16 mouse cellular contexts compared by ENCODE assay signal in the genomic region with DNA sequence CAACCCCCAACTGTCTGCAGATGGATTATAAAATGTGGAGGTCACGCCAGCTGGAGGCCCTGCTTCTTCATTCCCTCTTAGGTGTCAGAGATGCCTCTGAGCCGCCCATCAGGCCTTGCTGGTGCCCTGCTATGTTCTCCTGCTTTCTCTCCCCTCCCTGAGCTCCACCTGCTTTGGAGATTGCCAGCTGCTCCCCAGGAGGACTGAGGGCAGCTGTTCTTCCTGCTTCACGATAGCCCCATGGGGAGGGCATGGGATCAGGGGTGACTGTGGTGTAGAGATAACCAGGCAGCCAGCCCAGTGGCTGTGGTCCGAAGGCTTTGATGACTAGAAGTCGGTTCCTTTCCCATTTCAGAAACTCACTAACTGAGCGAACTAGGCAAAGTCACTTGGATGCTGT. TPM values are rescaled to one million over a fixed set of nuclear protein-coding genes. Genes with fewer than 3 reads are reported as not detected.
DNase-seq lines count a peak whose midpoint lies in the region; ATAC-seq and TF ChIP-seq lines count a peak whose summit lies in the region.
"Had no signal": no experiment of that assay in that cellular context is flagged by ENCODE, and none has a peak within 500 bp of the region (broad histone marks: within the 10 kb centered on the region; RNA-seq: fewer than 3 reads in every experiment).

No protein-coding gene starts in this region.

- TF ChIP-seq CTCF in C2C12 (IDR thresholded peaks at IDR 0.05; ENCODE audit: control insufficient read depth, insufficient read depth, insufficient read length), result no peak

- no peaks in the 10 kb centered on the region for H3K79me3 ChIP-seq in C2C12 (ENCODE audit: low read depth)

- H3K79me2 ChIP-seq in C2C12 (ENCODE audit: control insufficient read depth, insufficient read depth), result no peaks in the 10 kb centered on the region

- no peak overlapping the region for H3K4me3 ChIP-seq in C2C12 (ENCODE audit: insufficient read depth, poor library complexity, severe bottlenecking)
- H3K4me3 ChIP-seq in megakaryocyte, embryonic 14.5 days (replicated peaks), result peak overlapping the region; percentile 55
- H3K4me3 ChIP-seq: neural tube, embryonic 13.5 days had no signal

- peak; percentile 80 for ATAC-seq in erythroid progenitor cell, adult 5-6 weeks (replicated peaks; ENCODE audit: low FRiP score, poor library complexity, severe bottlenecking)
- ATAC-seq: forebrain, embryonic 14.5 days; hindbrain, postnatal 0 days had no signal

- H3K4me1 ChIP-seq in megakaryocyte, embryonic 14.5 days, result peaks cover 66% of the 10 kb centered on the region
- H3K4me1 ChIP-seq: neural tube, embryonic 13.5 days had no signal

- no peaks in the 10 kb centered on the region for H3K36me3 ChIP-seq in C2C12 (ENCODE audit: control insufficient read depth, insufficient read depth)
- no peaks in the 10 kb centered on the region for H3K36me3 ChIP-seq in megakaryocyte, embryonic 14.5 days (replicated peaks; ENCODE audit: low read length)
- H3K36me3 ChIP-seq: neural tube, embryonic 13.5 days had no signal

- DNase-seq in heart, adult 11 months, result peak; percentile 50
- DNase-seq in heart, postnatal 14 days, result no peak
- DNase-seq in embryo, embryonic 9.5 days (ENCODE audit: extremely low spot score), result no peak
- no peak for DNase-seq in adrenal gland, adult (ENCODE audit: inconsistent age in 2 of 2, low spot score in 1 of 2)
- DNase-seq in thymus, postnatal 0 days (ENCODE audit: low spot score), result no peak
- DNase-seq: adrenal gland, postnatal 14 days; cerebellum, postnatal 14 days; left cerebral cortex, postnatal 4 days; right cerebral cortex, postnatal 14 days; thymus, postnatal 4 days had no signal

- H3K9me3 ChIP-seq in megakaryocyte, embryonic 14.5 days, result no peaks in the 10 kb centered on the region
- H3K9me3 ChIP-seq: neural tube, embryonic 13.5 days had no signal

- H3ac ChIP-seq in C2C12 (ENCODE audit: control insufficient read depth, insufficient read length, low read depth), result no peak overlapping the region

- H3K27me3 ChIP-seq in C2C12 (ENCODE audit: control insufficient read depth, insufficient read depth, insufficient read length), result no peaks in the 10 kb centered on the region
- peaks cover 60% of the 10 kb centered on the region for H3K27me3 ChIP-seq in megakaryocyte, embryonic 14.5 days (replicated peaks)

- intact Hi-C loops in heart, postnatal 14 days (cut with DNase I), result no loop called here

TF ChIP-seq in C2C12, 6 proteins besides CTCF, POLR2A, EP300 and RAD21:
- TF ChIP-seq CEBPB (IDR thresholded peaks at IDR 0.05; ENCODE audit: low read depth) (no peak), FOSL1 (IDR thresholded peaks at IDR 0.05; ENCODE audit: insufficient read depth, low read length, poor library complexity, severe bottlenecking) (no peak), MYOD1 (IDR thresholded peaks at IDR 0.05; ENCODE audit: control insufficient read depth, insufficient read length, low read depth) (peak; percentile 78)

RNA-seq across cellular contexts. Expression of gene Tspan33, which starts 7.0 kb away (rescaled TPM):
- total RNA-seq in heart, postnatal 14 days (2021), result 1 to 10 TPM; 1.3 to 2.4 TPM
- polyA plus RNA-seq in C2C12 (2012; fragmentation: generic; extraction: Trizol), result 1.2 TPM
- 519 and 520 TPM in 2 replicates for total RNA-seq in erythroid progenitor cell, adult 5-6 weeks (2015; ENCODE audit: low replicate concordance)
- total RNA-seq in erythroid progenitor cell, adult 5-6 weeks (2017; ENCODE audit: low replicate concordance), result 729 and 794 TPM in 2 replicates
- 1.3 TPM in 1 of 2 replicates, not detected in the other for polyA plus RNA-seq in megakaryocyte, embryonic 14.5 days (2012; ENCODE audit: insufficient read depth, low replicate concordance)
- 1.7 and 2.8 TPM in 2 replicates for polyA plus RNA-seq in thymus, postnatal 0 days (2015; fragmentation: Nextera tagmentation; extraction: Ambion mirVana)

RNA-seq across cellular contexts. Expression of gene Smo, which starts 34.3 kb away (rescaled TPM):
- 10 to 100 TPM; 16.8 to 17.6 TPM for total RNA-seq in heart, postnatal 14 days (2021)
- 86.2 TPM for polyA plus RNA-seq in C2C12 (2012; fragmentation: generic; extraction: Trizol)
- 1.1 and 2.5 TPM in 2 replicates for total RNA-seq in erythroid progenitor cell, adult 5-6 weeks (2015; ENCODE audit: low replicate concordance)
- total RNA-seq in erythroid progenitor cell, adult 5-6 weeks (2017; ENCODE audit: low replicate concordance), result 0.08 and 0.77 TPM in 2 replicates
- polyA plus RNA-seq in megakaryocyte, embryonic 14.5 days (2012; ENCODE audit: insufficient read depth, low replicate concordance), result 2.3 and 5.3 TPM in 2 replicates
- polyA plus RNA-seq in thymus, postnatal 0 days (2015; fragmentation: Nextera tagmentation; extraction: Ambion mirVana), result 13.2 and 18.1 TPM in 2 replicates
